Mouse (Mus musculus): ENCODE results near the gene Bcar3. TPM values are rescaled to one million over a fixed set of nuclear protein-coding genes. Genes with fewer than 3 reads are reported as not detected.
A peak's percentile ranks its signal among the peaks of the same experiment; 100 is the strongest.

The Bcar3 gene
- total and polyA plus RNA-seq, 3 experiments = 47.4 to 61.2 (median 52.0) TPM

- no peak for TF ChIP-seq RCOR1 (conservative IDR thresholded peaks at IDR 0.05; ENCODE audit: low read depth, low read length)
- no peak for TF ChIP-seq MYC (IDR thresholded peaks at IDR 0.05; ENCODE audit: low read depth, low read length)
- peak; percentile 63 for TF ChIP-seq ETS1 (conservative IDR thresholded peaks at IDR 0.05; ENCODE audit: low read depth, low read length)
- no peak for TF ChIP-seq MAFK (IDR thresholded peaks at IDR 0.05; ENCODE audit: insufficient replicate concordance, low read length)
- TF ChIP-seq MAX (IDR thresholded peaks at IDR 0.05; ENCODE audit: low read length) = 0 out of 2 replicates have a peak, but pooled peaks have one; percentile 31
Observed at GRCm38 (mm10) chr3:122407757-122408156, 113.8 kb downstream of the Bcar3 start (continued).

GRCm38 (mm10) chr3:122408798-122409311 is 114.9 kb downstream of the Bcar3 start:
- H3K4me2 ChIP-seq (ENCODE audit: insufficient read depth, low read depth, poor library complexity, severe bottlenecking) = peak overlapping the region; percentile 89
- no peaks in the 10 kb centered on the region for H3K9me3 ChIP-seq (replicated peaks; ENCODE audit: low read length)
- peak overlapping the region; percentile 26 to 51 (median 46) for H3K4me3 ChIP-seq (replicated peaks in 1 of 3; ENCODE audit: low read depth in 2 of 3, low read length in 2 of 3, poor library complexity in 1 of 3)
- no peaks in the 10 kb centered on the region for H3K36me3 ChIP-seq (replicated peaks in 1 of 2; ENCODE audit: control insufficient read depth in 1 of 2, insufficient read depth in 1 of 2, low read length in 1 of 2)
- dilution Hi-C loops (cut with MboI; ENCODE audit: extremely low pct_ligation_motif_present, extremely low pct_unique_long_range_greater_than_20kb, low sequenced_read_pairs) = no loop called here
- in situ Hi-C loops (cut with MboI; ENCODE audit: low pct_ligation_motif_present, low pct_unique_long_range_greater_than_20kb, low sequenced_read_pairs) = no loop called here
- H3K9ac ChIP-seq (ENCODE audit: insufficient read depth, low read depth) = peak overlapping the region; percentile 46
- peak; percentile 50 for DNase-seq (ENCODE audit: extremely low read depth)
- peak overlapping the region; percentile 97 for H3K27ac ChIP-seq (ENCODE audit: insufficient read depth, low read depth)
- H3K4me1 ChIP-seq (ENCODE audit: control insufficient read depth in 1 of 2, insufficient read depth in 2 of 2) = peaks cover 36 to 80% of the 10 kb centered on the region in 2 experiments
- no peaks in the 10 kb centered on the region for H3K79me2 ChIP-seq (replicated peaks; ENCODE audit: control insufficient read depth, extremely low read depth, insufficient read depth, poor library complexity, severe bottlenecking)
- no peaks in the 10 kb centered on the region for H3K27me3 ChIP-seq (replicated peaks)
- TF ChIP-seq MAZ (IDR thresholded peaks at IDR 0.05; ENCODE audit: low read depth, low read length) = no peak; the same call in 1 of the 2 replicates
- TF ChIP-seq TBP (conservative IDR thresholded peaks at IDR 0.05; ENCODE audit: low read depth, low read length) = peak; percentile 65; the same call in 1 of the 2 replicates
- TF ChIP-seq RAD21 (IDR thresholded peaks at IDR 0.05; ENCODE audit: low read depth, low read length) = no peak
- peak; percentile 47; the same call in 1 of the 2 replicates for TF ChIP-seq TCF12 (IDR thresholded peaks at IDR 0.05; ENCODE audit: low read depth, low read length)
- TF ChIP-seq JUND (conservative IDR thresholded peaks at IDR 0.05; ENCODE audit: low read depth, low read length) = no peak
- no peak for TF ChIP-seq ZNF384 (IDR thresholded peaks at IDR 0.05; ENCODE audit: low read depth, low read length)
- TF ChIP-seq MAFK (IDR thresholded peaks at IDR 0.05; ENCODE audit: insufficient replicate concordance, low read length) = no peak
- no peak; the same call in 1 of the 2 replicates for TF ChIP-seq EP300 (IDR thresholded peaks at IDR 0.05; ENCODE audit: low read length)
- TF ChIP-seq IRF4 (IDR thresholded peaks at IDR 0.05; ENCODE audit: low read depth, low read length) = peak; percentile 68
- TF ChIP-seq ZC3H11A (IDR thresholded peaks at IDR 0.05; ENCODE audit: low read depth, low read length) = no peak
- no peak for TF ChIP-seq ZKSCAN1 (IDR thresholded peaks at IDR 0.05; ENCODE audit: borderline replicate concordance, low read depth, low read length)
- TF ChIP-seq POLR2A (IDR thresholded peaks at IDR 0.05; ENCODE audit: low read depth, low read length) = peak; percentile 40; the same call in 1 of the 2 replicates
- no peak for TF ChIP-seq RCOR1 (conservative IDR thresholded peaks at IDR 0.05; ENCODE audit: low read depth, low read length)
- TF ChIP-seq ETS1 (conservative IDR thresholded peaks at IDR 0.05; ENCODE audit: low read depth, low read length) = peak; percentile 42; the same call in 1 of the 2 replicates
- TF ChIP-seq CTCF (conservative IDR thresholded peaks at IDR 0.05 in 1 of 2, IDR thresholded peaks at IDR 0.05 in 1 of 2; ENCODE audit: low read depth in 2 of 2, low read length in 2 of 2) = no peak
- no peak; the same call in 1 of the 2 replicates for TF ChIP-seq USF1 (IDR thresholded peaks at IDR 0.05; ENCODE audit: low read depth, low read length)
- no peak for TF ChIP-seq ZMIZ1 (IDR thresholded peaks at IDR 0.05; ENCODE audit: low read depth, low read length)
- no peak for TF ChIP-seq PAX5 (IDR thresholded peaks at IDR 0.05; ENCODE audit: low read length)
- peak; percentile 32; the same call in 1 of the 2 replicates for TF ChIP-seq MYC (IDR thresholded peaks at IDR 0.05; ENCODE audit: low read depth, low read length)
- peak; percentile 29 for TF ChIP-seq USF2 (conservative IDR thresholded peaks at IDR 0.05; ENCODE audit: low read depth, low read length)
- TF ChIP-seq MEF2A (IDR thresholded peaks at IDR 0.05; ENCODE audit: borderline replicate concordance, low read depth, low read length) = peak; percentile 27; the same call in 1 of the 2 replicates
- no peak for TF ChIP-seq HCFC1 (IDR thresholded peaks at IDR 0.05; ENCODE audit: low read depth, low read length)
- no peak for TF ChIP-seq MXI1 (IDR thresholded peaks at IDR 0.05; ENCODE audit: low read depth, low read length)
- TF ChIP-seq GABPA (IDR thresholded peaks at IDR 0.05; ENCODE audit: insufficient replicate concordance, low read depth, low read length) = no peak
- no peak for TF ChIP-seq NRF1 (IDR thresholded peaks at IDR 0.05; ENCODE audit: low read depth, low read length)
- TF ChIP-seq CHD2 (IDR thresholded peaks at IDR 0.05; ENCODE audit: low read length) = no peak
- TF ChIP-seq E2F4 (IDR thresholded peaks at IDR 0.05; ENCODE audit: insufficient replicate concordance, low read depth, low read length) = no peak
- peak; percentile 51; the same call in 1 of the 2 replicates for TF ChIP-seq POLR2AphosphoS2 (IDR thresholded peaks at IDR 0.05; ENCODE audit: low read depth, low read length)
- TF ChIP-seq BHLHE40 (IDR thresholded peaks at IDR 0.05; ENCODE audit: low read depth, low read length) = peak; percentile 62
- TF ChIP-seq MAX (IDR thresholded peaks at IDR 0.05; ENCODE audit: low read length) = peak; percentile 68
- TF ChIP-seq ELF1 (IDR thresholded peaks at IDR 0.05; ENCODE audit: low read depth, low read length) = peak; percentile 70
- no peak; the same call in 1 of the 2 replicates for TF ChIP-seq SMC3 (IDR thresholded peaks at IDR 0.05; ENCODE audit: low read depth, low read length)
- TF ChIP-seq JUN (IDR thresholded peaks at IDR 0.05; ENCODE audit: insufficient read depth, low read depth, low read length) = no peak
- TF ChIP-seq UBTF (IDR thresholded peaks at IDR 0.05; ENCODE audit: low read depth, low read length) = no peak
- TF ChIP-seq NELFE (IDR thresholded peaks at IDR 0.05; ENCODE audit: low read depth, low read length) = no peak; the same call in 1 of the 2 replicates
- TF ChIP-seq CHD1 (IDR thresholded peaks at IDR 0.05; ENCODE audit: low read depth, low read length) = no peak
